Mouse (Mus musculus) kidney, adult 2 months (tissue): ENCODE data around the gene Spty2d1. TPM values are rescaled to one million over a fixed set of nuclear protein-coding genes. Genes with fewer than 3 reads are reported as not detected.

Experiments
- DNase-seq: peaks from one replicate; pipeline ENCODE4 v3.0.0; 2021
- H3K27ac ChIP-seq: fragments of 200-500 bp; 2 replicates; pipeline ENCODE4 v1.5.1; 2012; ENCODE audit warnings: low read depth, low read length, control low read depth, inconsistent platforms; ENCODE audit not compliant: insufficient read depth
- H3K27me3 ChIP-seq: fragments of 200-500 bp; replicated peaks from 2 replicates; pipeline ENCODE4 v1.6.1; 2012; ENCODE audit warnings: mild to moderate bottlenecking, moderate library complexity, low read length, inconsistent platforms; ENCODE audit not compliant: control insufficient read depth, insufficient read depth
- H3K36me3 ChIP-seq: fragments of 200-500 bp; 2 replicates; pipeline ENCODE4 v1.6.1; 2012; ENCODE audit warnings: mild to moderate bottlenecking, moderate library complexity, low read length, inconsistent platforms; ENCODE audit not compliant: control insufficient read depth, insufficient read depth
- H3K4me1 ChIP-seq: fragments of 200-500 bp; 2 replicates; pipeline ENCODE4 v1.6.1; 2011; ENCODE audit warnings: low read length; ENCODE audit not compliant: control insufficient read depth, insufficient read depth
- H3K4me3 ChIP-seq: fragments of 200-500 bp; 2 replicates; pipeline ENCODE4 v1.5.1; 2011; ENCODE audit warnings: mild to moderate bottlenecking, low read depth, low read length, control low read depth; ENCODE audit not compliant: insufficient read depth
- CTCF ChIP-seq: fragments of 200-500 bp; conservative IDR thresholded peaks from 2 replicates; pipeline ENCODE4 v1.5.1; 2011; ENCODE audit warnings: low read depth, mild to moderate bottlenecking, control low read depth, low read length, moderate library complexity, mixed read lengths; ENCODE audit not compliant: insufficient read depth, insufficient read length
- POLR2A ChIP-seq: fragments of 200-500 bp; IDR thresholded peaks from one replicate; pipeline ENCODE4 v1.6.1; 2011; ENCODE audit warnings: low read depth, low read length, control low read depth
- WGBS: fragments of 180-500 bp; shearing (Covaris S2); methylation state at CpG from one replicate; pipeline ENCODE4 v1.1.7; 2018; 5-methylcytosine and 5-hydroxymethylcytosine counted together
- polyA plus RNA-seq: library from polyadenylated mRNA; depleted of rRNA; stranded (reverse); fragments of >200 nt; gene quantifications from 2 replicates; pipeline ENCODE4 v1.2.3, GENCODE M21; 2012

The Spty2d1 gene
- polyA plus RNA-seq, 1 experiment, result 7.2 TPM

- H3K4me1 ChIP-seq, result peaks cover 21% of the 10 kb centered on the region
- H3K4me3 ChIP-seq, result peak overlapping the region; percentile 79
- H3K27ac ChIP-seq, result peak overlapping the region; percentile 94
- no peaks in the 10 kb centered on the region for H3K27me3 ChIP-seq
- DNase-seq, result peak; percentile 75
- TF ChIP-seq CTCF (no peak), POLR2A (no peak)
- WGBS, result under 1% methylated on average over 34 of the region's 34 CpGs
- no peaks in the 10 kb centered on the region for H3K36me3 ChIP-seq
These were observed 42.6 kb upstream of the Spty2d1 start for GRCm38 (mm10) chr7:47050766-47051165.

GRCm38 (mm10) chr7:47050366-47050765, 42.2 kb upstream of the Spty2d1 start, which contains the start of gene Tmem86a:
Gene Tmem86a, plus strand, starts transcription at chr7:47050601.
- Histone ChIP-seq H3K27me3 (no peaks in the 10 kb centered on the region), H3K36me3 (no peaks in the 10 kb centered on the region), H3K27ac (peak within 1 kb of the TSS; percentile 94), H3K4me1 (peaks cover 21% of the 10 kb centered on the region), H3K4me3 (peak within 1 kb of the TSS; percentile 79)
- TF ChIP-seq CTCF (no peak), POLR2A (peak; percentile 76)
- peak; percentile 97 for DNase-seq
- under 1% methylated on average over 33 of the region's 33 CpGs for WGBS

- Histone ChIP-seq H3K4me1 (peaks cover 13% of the 10 kb centered on the region), H3K36me3 (no peaks in the 10 kb centered on the region), H3K27me3 (no peaks in the 10 kb centered on the region), H3K27ac (peak overlapping the region; percentile 29; the same call in 1 of the 2 replicates), H3K4me3 (no peak overlapping the region)
- 28% methylated on average over 6 of the region's 6 CpGs for WGBS
- TF ChIP-seq CTCF (no peak), POLR2A (no peak)
- peak; percentile 46 for DNase-seq
These were observed 34.7 kb upstream of the Spty2d1 start for GRCm38 (mm10) chr7:47042823-47043490.

- TF ChIP-seq CTCF (no peak), POLR2A (no peak)
- H3K4me3 ChIP-seq, result no peak overlapping the region
- peak; percentile 62 for DNase-seq
- no peak overlapping the region for H3K27ac ChIP-seq
- peaks cover 13% of the 10 kb centered on the region for H3K4me1 ChIP-seq
- H3K36me3 ChIP-seq, result no peaks in the 10 kb centered on the region
- no peaks in the 10 kb centered on the region for H3K27me3 ChIP-seq
- WGBS, result 59% methylated on average over 4 of the region's 4 CpGs
These were observed 33.9 kb upstream of the Spty2d1 start for GRCm38 (mm10) chr7:47042121-47042520.

- H3K4me3 ChIP-seq, result no peak overlapping the region
- WGBS, result 84% methylated on average over 3 of the region's 3 CpGs
- no peaks in the 10 kb centered on the region for H3K36me3 ChIP-seq
- TF ChIP-seq CTCF (no peak), POLR2A (no peak)
- DNase-seq, result no peak
- no peaks in the 10 kb centered on the region for H3K27me3 ChIP-seq
- peaks cover 13% of the 10 kb centered on the region for H3K4me1 ChIP-seq
- H3K27ac ChIP-seq, result no peak overlapping the region
These were observed 33.5 kb upstream of the Spty2d1 start for GRCm38 (mm10) chr7:47041706-47042105.

GRCm38 (mm10) chr7:47035426-47035825, 27.2 kb upstream of the Spty2d1 start:
- H3K4me1 ChIP-seq, result no peaks in the 10 kb centered on the region; the same call in 1 of the 2 replicates
- no peak for TF ChIP-seq POLR2A
- no peak for TF ChIP-seq CTCF
- no peaks in the 10 kb centered on the region for H3K27me3 ChIP-seq
- no peak overlapping the region for H3K27ac ChIP-seq
- no peak overlapping the region for H3K4me3 ChIP-seq
- no peak for DNase-seq
- H3K36me3 ChIP-seq, result no peaks in the 10 kb centered on the region
- 70% methylated on average over 8 of the region's 8 CpGs for WGBS

- H3K27me3 ChIP-seq, result no peaks in the 10 kb centered on the region
- WGBS, result 61% methylated on average over 4 of the region's 4 CpGs
- no peaks in the 10 kb centered on the region for H3K36me3 ChIP-seq
- H3K4me1 ChIP-seq, result no peaks in the 10 kb centered on the region; the same call in 1 of the 2 replicates
- no peak overlapping the region for H3K4me3 ChIP-seq
- H3K27ac ChIP-seq, result no peak overlapping the region
- no peak for TF ChIP-seq POLR2A
- no peak for TF ChIP-seq CTCF
- DNase-seq, result peak; percentile 61
These were observed 26.7 kb upstream of the Spty2d1 start for GRCm38 (mm10) chr7:47034785-47035384.
